Mouse (Mus musculus) hindbrain, embryonic 11.5 days (tissue): ENCODE data around the gene Cenpf. TPM values are rescaled to one million over a fixed set of nuclear protein-coding genes. Genes with fewer than 3 reads are reported as not detected.

Experiments used
- ATAC-seq: fragments of 200-750 bp; cut with Nextera tagmentation; 2 replicates; pipeline ENCODE4 v1.8.0; 2017; ENCODE audit warnings: mild to moderate bottlenecking, moderate TSS enrichment, moderate library complexity; ENCODE audit not compliant: low FRiP score
- DNase-seq: peaks from one replicate; pipeline ENCODE4 v3.0.0-alpha.2; 2015; ENCODE audit warnings: low spot score
- H3K27ac ChIP-seq: fragments of 300-500 bp; sonication (generic); 2 replicates; pipeline ENCODE4 v1.5.1; 2014; ENCODE audit warnings: mild to moderate bottlenecking, low read depth, low read length
- H3K27me3 ChIP-seq: fragments of 300-500 bp; sonication (generic); 2 replicates; pipeline ENCODE4 v1.6.1; 2014; ENCODE audit warnings: mild to moderate bottlenecking, low read length, moderate library complexity, mixed read lengths; ENCODE audit not compliant: control insufficient read depth, insufficient read depth
- H3K36me3 ChIP-seq: fragments of 300-500 bp; sonication (generic); 2 replicates; pipeline ENCODE4 v1.6.1; 2014; ENCODE audit warnings: mild to moderate bottlenecking, low read length, moderate library complexity, mixed read lengths; ENCODE audit not compliant: control insufficient read depth, insufficient read depth
- H3K4me1 ChIP-seq: fragments of 300-500 bp; sonication (generic); replicated peaks from 2 replicates; pipeline ENCODE4 v1.6.1; 2014; ENCODE audit warnings: low read length, mixed read lengths; ENCODE audit not compliant: control insufficient read depth, insufficient read depth
- H3K4me2 ChIP-seq: fragments of 300-500 bp; sonication (generic); replicated peaks from 2 replicates; pipeline ENCODE4 v1.6.1; 2014; ENCODE audit warnings: mild to moderate bottlenecking, low read depth, low read length
- H3K4me3 ChIP-seq: fragments of 300-500 bp; sonication (generic); 2 replicates; pipeline ENCODE4 v1.5.1; 2014; ENCODE audit warnings: low read depth, low read length
- H3K9ac ChIP-seq: fragments of 300-500 bp; sonication (generic); 2 replicates; pipeline ENCODE4 v1.6.1; 2014; ENCODE audit warnings: low read depth, low read length
- H3K9me3 ChIP-seq: fragments of 300-500 bp; sonication (generic); 2 replicates; pipeline ENCODE4 v1.6.1; 2016; ENCODE audit warnings: low read length; ENCODE audit not compliant: control insufficient read depth
- WGBS: fragments of 180-500 bp; shearing (Covaris S2); extraction: QIAGEN DNeasy Blood & Tissue Kit; methylation state at CpG from one replicate; pipeline ENCODE4 v1.1.7; 2014; 5-methylcytosine and 5-hydroxymethylcytosine counted together
- polyA plus RNA-seq: library from polyadenylated mRNA; unstranded; fragments of >200 nt; fragmentation: Nextera tagmentation; extraction: Ambion mirVana; gene quantifications from 2 replicates; pipeline ENCODE4 v1.2.1, GENCODE M21; 2014

The Cenpf gene
- polyA plus RNA-seq, 1 experiment from 2014 or later, result 141 TPM

DNA sequence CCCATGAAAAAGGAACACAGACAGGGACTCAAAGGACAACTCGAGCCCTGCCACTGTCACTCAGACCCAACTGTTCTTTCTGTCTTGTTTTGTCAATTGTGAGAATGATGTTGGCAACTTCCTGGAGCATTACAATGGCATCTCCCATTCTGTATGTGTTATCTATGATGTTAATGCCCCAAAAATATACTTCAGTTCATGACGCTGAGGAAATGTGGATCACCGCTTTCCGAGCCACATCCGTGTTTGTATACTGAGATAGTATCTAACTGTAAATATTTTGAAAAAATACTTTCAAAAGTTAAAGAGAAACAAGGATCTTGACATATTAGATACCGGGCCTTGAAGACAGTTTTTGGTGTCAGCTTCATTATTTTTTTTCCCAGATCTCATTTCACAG lies 1.9 kb downstream of the Cenpf start:
- Histone ChIP-seq H3K27me3 (no peaks in the 10 kb centered on the region), H3K9me3 (no peaks in the 10 kb centered on the region), H3K4me1 (peaks cover 4% of the 10 kb centered on the region; the same call in 1 of the 2 replicates), H3K27ac (no peak overlapping the region), H3K4me3 (0 out of 2 replicates have a peak overlapping the region, but pooled peaks have one; percentile 88), H3K4me2 (peak overlapping the region; percentile 17; the same call in 1 of the 2 replicates), H3K9ac (no peak overlapping the region), H3K36me3 (peaks cover 5% of the 10 kb centered on the region)
- DNase-seq, result no peak
- WGBS, result 90% methylated on average over 6 of the region's 6 CpGs
- ATAC-seq, result no peak

DNA sequence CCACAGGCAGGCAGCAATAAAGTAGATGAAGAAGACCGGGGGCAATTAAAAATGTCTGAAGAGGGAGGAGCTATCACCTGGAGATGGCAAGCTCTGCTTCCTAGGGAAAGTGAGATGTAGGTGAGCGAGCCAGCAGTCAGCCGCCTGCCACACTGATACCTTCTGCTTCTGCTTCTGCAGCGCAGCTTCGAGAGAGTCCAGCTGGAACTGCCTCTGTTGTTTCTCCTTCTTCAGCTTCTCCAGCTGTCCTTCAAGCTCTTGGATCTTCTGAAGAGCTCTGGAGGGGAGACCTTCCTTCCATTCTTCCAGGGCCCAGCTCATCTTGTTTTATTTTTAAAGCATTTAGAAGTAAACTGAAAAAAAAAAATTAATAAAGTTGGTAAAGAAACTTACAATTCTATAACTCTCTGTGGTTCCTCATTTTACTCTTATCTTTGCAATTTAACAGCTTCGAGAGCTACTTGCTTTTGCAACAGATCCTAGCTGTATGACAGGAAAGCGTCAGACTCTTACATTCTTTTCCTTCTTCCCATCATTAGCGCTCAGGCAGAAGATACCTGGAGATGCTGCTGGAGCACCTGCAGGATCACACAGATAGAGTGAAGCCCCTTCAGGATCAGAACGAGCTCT lies 3.0 kb downstream of the Cenpf start:
- Histone ChIP-seq H3K27ac (no peak overlapping the region), H3K9me3 (no peaks in the 10 kb centered on the region), H3K27me3 (no peaks in the 10 kb centered on the region), H3K4me2 (no peak overlapping the region), H3K36me3 (peaks cover 5% of the 10 kb centered on the region), H3K4me3 (no peak overlapping the region), H3K9ac (no peak overlapping the region), H3K4me1 (peaks cover 4% of the 10 kb centered on the region; the same call in 1 of the 2 replicates)
- ATAC-seq (no peak), DNase-seq (no peak)
- WGBS, result 95% methylated on average over 9 of the region's 9 CpGs

DNA sequence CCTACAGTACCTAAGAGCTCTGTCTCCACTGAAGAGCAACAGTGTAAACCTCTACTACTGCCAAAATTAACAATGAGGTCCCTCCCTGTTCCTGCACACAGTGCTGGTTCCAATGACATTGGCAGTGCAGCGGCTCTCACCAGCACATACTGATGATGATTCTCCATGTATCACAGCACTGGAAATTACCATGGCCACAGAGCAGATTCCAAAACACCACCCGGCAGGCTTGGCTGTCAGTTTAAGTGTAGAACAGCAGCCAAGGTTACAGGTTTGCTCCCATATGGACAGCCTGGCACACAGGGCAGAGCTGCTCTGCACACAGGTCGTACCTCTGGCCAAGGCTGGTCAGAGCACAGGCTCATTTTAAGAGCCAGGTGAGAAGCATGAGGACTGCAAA lies 8.3 kb downstream of the Cenpf start:
- 91% methylated on average over 3 of the region's 3 CpGs for WGBS
- H3K4me3 ChIP-seq, result no peak overlapping the region
- DNase-seq (no peak), ATAC-seq (no peak)
- H3K36me3 ChIP-seq, result peaks cover 7% of the 10 kb centered on the region
- no peaks in the 10 kb centered on the region for H3K27me3 ChIP-seq
- no peaks in the 10 kb centered on the region for H3K4me1 ChIP-seq
- H3K27ac ChIP-seq, result no peak overlapping the region
- no peak overlapping the region for H3K9ac ChIP-seq
- no peak overlapping the region for H3K4me2 ChIP-seq
- H3K9me3 ChIP-seq, result no peaks in the 10 kb centered on the region

DNA sequence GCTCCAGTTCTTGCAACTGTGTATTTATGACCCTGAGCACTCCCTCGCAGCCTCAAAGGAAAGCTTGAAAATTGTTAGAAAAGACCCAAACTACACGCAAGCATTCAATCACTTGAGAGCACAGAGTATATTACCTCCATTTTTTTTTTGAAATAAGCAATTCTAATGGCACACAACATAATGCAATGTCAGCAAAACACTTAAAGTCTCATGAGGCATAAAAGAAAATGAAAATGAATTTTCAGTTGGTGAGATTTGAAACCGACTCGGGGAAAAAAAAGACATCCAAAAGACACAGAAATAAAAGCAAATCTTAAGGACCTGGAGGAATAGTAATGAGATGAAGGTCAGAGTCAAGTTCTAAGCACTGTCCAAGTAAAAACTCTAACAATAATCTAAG lies 11.9 kb downstream of the Cenpf start:
- no peaks in the 10 kb centered on the region for H3K9me3 ChIP-seq
- WGBS, result 92% methylated on average over 4 of the region's 4 CpGs
- no peak overlapping the region for H3K27ac ChIP-seq
- H3K4me1 ChIP-seq, result no peaks in the 10 kb centered on the region
- H3K4me3 ChIP-seq, result no peak overlapping the region
- 0 out of 2 replicates have a peak, but pooled peaks cover 2% of the 10 kb centered on the region for H3K36me3 ChIP-seq
- DNase-seq (no peak), ATAC-seq (no peak)
- no peak overlapping the region for H3K4me2 ChIP-seq
- H3K9ac ChIP-seq, result no peak overlapping the region
- H3K27me3 ChIP-seq, result no peaks in the 10 kb centered on the region

DNA sequence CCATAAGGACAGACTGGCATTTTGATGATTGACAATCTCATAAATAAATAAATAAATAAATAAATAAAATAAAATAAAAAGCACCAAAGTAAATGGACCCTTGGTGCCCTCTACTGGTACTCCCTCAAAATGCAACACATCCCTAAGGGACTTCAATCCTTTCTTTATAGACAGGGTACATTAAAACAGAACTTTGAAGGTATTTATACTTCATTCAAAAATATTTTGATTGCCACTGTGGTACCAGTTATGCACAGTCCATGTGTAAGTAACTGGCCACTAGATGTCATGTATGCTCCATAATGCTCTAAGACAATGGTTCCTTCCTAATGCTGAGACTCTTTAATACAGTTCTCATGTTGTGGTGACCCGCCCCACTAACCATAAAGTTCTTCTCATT lies 12.5 kb downstream of the Cenpf start:
- Histone ChIP-seq H3K4me2 (no peak overlapping the region), H3K4me3 (no peak overlapping the region), H3K4me1 (no peaks in the 10 kb centered on the region), H3K27me3 (no peaks in the 10 kb centered on the region), H3K9ac (no peak overlapping the region), H3K36me3 (0 out of 2 replicates have a peak, but pooled peaks cover 2% of the 10 kb centered on the region), H3K9me3 (no peaks in the 10 kb centered on the region), H3K27ac (no peak overlapping the region)
- ATAC-seq (no peak), DNase-seq (peak; percentile 44)
- 93% methylated on average over 1 of the region's 1 CpGs for WGBS

DNA sequence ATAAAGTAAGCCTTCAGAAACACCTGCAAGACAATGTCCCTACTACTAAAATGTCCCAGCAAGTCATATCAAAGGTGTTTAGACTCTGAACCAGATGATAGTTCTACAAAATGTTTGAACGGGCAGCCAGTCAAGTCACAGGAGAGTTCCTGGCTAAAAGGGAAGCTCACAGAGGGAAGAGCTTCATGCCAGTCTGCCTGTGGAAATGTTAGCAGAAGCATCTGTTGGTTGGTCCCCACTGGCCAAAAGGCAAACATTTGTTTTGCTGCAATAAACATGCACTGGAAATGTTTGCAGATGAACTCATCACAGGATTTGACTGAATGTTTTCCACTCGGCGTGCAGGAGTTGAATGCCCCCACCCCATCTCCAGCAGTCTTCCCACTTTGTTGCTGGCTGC lies 21.9 kb downstream of the Cenpf start:
- Histone ChIP-seq H3K27ac (no peak overlapping the region), H3K27me3 (no peaks in the 10 kb centered on the region), H3K4me3 (no peak overlapping the region), H3K9ac (no peak overlapping the region), H3K4me2 (no peak overlapping the region), H3K9me3 (no peaks in the 10 kb centered on the region), H3K4me1 (no peaks in the 10 kb centered on the region), H3K36me3 (peaks cover 8% of the 10 kb centered on the region; the same call in 1 of the 2 replicates)
- WGBS, result 95% methylated on average over 3 of the region's 3 CpGs
- ATAC-seq, result no peak
- no peak for DNase-seq

DNA sequence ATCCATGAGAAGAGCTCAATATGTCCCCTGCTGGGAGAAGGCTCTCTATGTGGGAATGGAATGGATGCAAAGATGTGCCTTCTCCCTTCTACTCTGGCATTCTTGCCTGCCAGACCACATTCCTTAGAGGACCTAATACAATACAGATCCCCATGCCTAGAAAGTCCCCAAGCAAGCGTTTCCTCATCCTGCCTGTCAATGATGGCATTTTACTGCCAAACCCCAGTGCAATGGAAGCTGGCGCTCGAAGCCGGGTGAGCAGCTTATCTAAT lies 23.1 kb downstream of the Cenpf start:
- Histone ChIP-seq H3K4me2 (no peak overlapping the region), H3K27ac (no peak overlapping the region), H3K9ac (no peak overlapping the region), H3K9me3 (no peaks in the 10 kb centered on the region), H3K4me3 (no peak overlapping the region), H3K27me3 (no peaks in the 10 kb centered on the region), H3K36me3 (peaks cover 8% of the 10 kb centered on the region; the same call in 1 of the 2 replicates), H3K4me1 (no peaks in the 10 kb centered on the region)
- WGBS, result 87% methylated on average over 4 of the region's 4 CpGs
- ATAC-seq, result no peak
- DNase-seq, result no peak

DNA sequence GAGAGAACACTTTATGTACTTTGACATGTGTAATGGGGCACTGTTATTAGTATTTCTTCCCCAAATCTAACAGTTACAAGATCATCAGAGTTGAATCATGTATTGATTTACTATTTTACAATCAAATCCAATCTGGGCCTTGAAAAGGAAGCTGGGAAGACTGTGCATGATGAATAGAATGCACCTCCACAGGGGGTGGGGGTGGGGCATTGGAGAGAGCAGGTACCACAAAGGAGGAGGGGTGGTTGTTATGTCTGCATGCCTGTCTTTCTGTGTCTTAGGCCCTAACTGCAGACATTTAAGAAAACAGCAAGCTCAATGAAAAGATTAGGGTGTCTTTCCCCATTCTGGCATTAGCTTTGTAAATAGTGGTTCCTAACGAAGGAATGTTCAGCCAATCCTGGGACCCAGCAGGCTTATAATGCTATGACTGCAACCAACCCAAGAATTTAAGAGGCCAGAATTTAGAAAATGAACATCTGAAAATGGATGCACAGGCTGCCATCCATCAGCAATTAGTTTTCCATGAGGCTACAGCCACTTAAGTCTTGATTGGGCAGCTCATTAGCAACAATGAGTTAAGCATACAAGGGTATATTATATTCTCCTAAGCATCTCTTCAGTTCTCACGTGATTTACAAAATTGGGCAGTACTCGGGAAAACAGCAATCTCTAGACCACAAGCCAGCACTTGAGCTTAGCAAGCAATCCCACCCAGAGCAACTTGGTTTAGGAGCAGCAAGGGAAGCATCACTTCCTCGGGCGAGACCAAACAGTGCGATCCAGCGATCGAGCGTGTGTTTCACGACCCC lies 23.6 kb downstream of the Cenpf start:
- peaks cover 8% of the 10 kb centered on the region; the same call in 1 of the 2 replicates for H3K36me3 ChIP-seq
- ATAC-seq (no peak), DNase-seq (no peak)
- no peak overlapping the region for H3K9ac ChIP-seq
- WGBS, result 76% methylated on average over 10 of the region's 10 CpGs
- H3K4me2 ChIP-seq, result no peak overlapping the region
- H3K27me3 ChIP-seq, result no peaks in the 10 kb centered on the region
- H3K4me3 ChIP-seq, result no peak overlapping the region
- H3K4me1 ChIP-seq, result no peaks in the 10 kb centered on the region
- H3K9me3 ChIP-seq, result no peaks in the 10 kb centered on the region
- H3K27ac ChIP-seq, result no peak overlapping the region

DNA sequence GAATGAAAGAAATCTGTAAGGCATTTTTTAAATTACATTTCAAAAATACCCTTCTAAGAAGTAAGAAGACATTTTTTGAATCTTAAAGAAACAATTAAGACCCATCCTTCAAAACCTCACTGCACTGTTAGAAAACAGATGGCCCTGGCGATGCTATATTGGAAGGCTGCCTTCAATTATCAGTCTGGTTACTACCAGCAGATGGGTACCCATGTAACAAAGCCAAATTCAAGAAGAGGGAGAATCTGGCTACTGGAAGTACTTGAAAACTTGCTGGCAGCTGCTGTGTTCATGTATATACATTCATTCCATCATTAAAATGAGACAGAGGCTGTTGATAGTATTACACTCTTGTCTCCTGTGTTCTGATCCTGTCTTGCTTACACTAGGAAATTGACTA lies 24.4 kb downstream of the Cenpf start:
- WGBS, result 83% methylated on average over 1 of the region's 1 CpGs
- Histone ChIP-seq H3K27me3 (no peaks in the 10 kb centered on the region), H3K4me3 (no peak overlapping the region), H3K27ac (no peak overlapping the region), H3K9ac (no peak overlapping the region), H3K9me3 (no peaks in the 10 kb centered on the region), H3K4me1 (no peaks in the 10 kb centered on the region), H3K4me2 (no peak overlapping the region), H3K36me3 (peaks cover 8% of the 10 kb centered on the region; the same call in 1 of the 2 replicates)
- no peak for ATAC-seq
- DNase-seq, result no peak
